14 mouse cellular contexts compared by ENCODE assay signal in genomic region chr17:47889727-47890126, GRCm38 (mm10). TPM values are rescaled to one million over a fixed set of nuclear protein-coding genes. Genes with fewer than 3 reads are reported as not detected.
DNase-seq lines count a peak whose midpoint lies in the region; ATAC-seq and TF ChIP-seq lines count a peak whose summit lies in the region.
"Had no signal": no experiment of that assay in that cellular context is flagged by ENCODE, and none has a peak within 500 bp of the region (broad histone marks: within the 10 kb centered on the region; RNA-seq: fewer than 3 reads in every experiment).

No protein-coding gene starts in this region.

- intact Hi-C loops in left cerebral cortex, adult 2 months (cut with DNase I) = no loop called here

- WGBS in hindbrain, embryonic 12.5 days = 70% methylated on average over 7 of the region's 7 CpGs
- 73% methylated on average over 7 of the region's 7 CpGs for WGBS in hindbrain, embryonic 14.5 days
- 62% methylated on average over 7 of the region's 7 CpGs for WGBS in forebrain, embryonic 14.5 days
- WGBS in liver, embryonic 16.5 days (ENCODE audit: insufficient replicate concordance) = 57% methylated on average over 7 of the region's 7 CpGs

- H3K9me3 ChIP-seq in hindbrain, embryonic 12.5 days (replicated peaks) = no peaks in the 10 kb centered on the region
- H3K9me3 ChIP-seq in hindbrain, embryonic 14.5 days (ENCODE audit: control insufficient read depth, low read length) = no peaks in the 10 kb centered on the region
- no peaks in the 10 kb centered on the region for H3K9me3 ChIP-seq in forebrain, embryonic 14.5 days (replicated peaks; ENCODE audit: control insufficient read depth, low read length)
- no peaks in the 10 kb centered on the region for H3K9me3 ChIP-seq in liver, embryonic 16.5 days (replicated peaks; ENCODE audit: control insufficient read depth, low read length)
- H3K9me3 ChIP-seq: neural tube, embryonic 15.5 days had no signal

- DNase-seq in hindbrain, embryonic 14.5 days (ENCODE audit: low spot score) = no peak
- no peak for DNase-seq in forebrain, embryonic 14.5 days (ENCODE audit: low spot score)
- DNase-seq in lung, postnatal 36 days = peak; percentile 80
- no peak for DNase-seq in spleen, adult 18-20 months
- DNase-seq in kidney, adult 18-20 months = no peak
- no peak for DNase-seq in left cerebral cortex, adult 2 months (ENCODE audit: extremely low spot score in 1 of 2, low spot score in 2 of 2)
- DNase-seq: cerebellum, adult 9-10 months; kidney, postnatal 14 days; right cerebral cortex, adult 18-20 months; thymus, postnatal 25 days had no signal

- H3K27me3 ChIP-seq in hindbrain, embryonic 12.5 days = no peaks in the 10 kb centered on the region
- 0 out of 2 replicates have a peak, but pooled peaks cover 4% of the 10 kb centered on the region for H3K27me3 ChIP-seq in hindbrain, embryonic 14.5 days (ENCODE audit: control insufficient read depth, insufficient read depth, low read length)
- H3K27me3 ChIP-seq in forebrain, embryonic 14.5 days (replicated peaks; ENCODE audit: control insufficient read depth, insufficient read depth, low read length) = no peaks in the 10 kb centered on the region
- no peaks in the 10 kb centered on the region for H3K27me3 ChIP-seq in liver, embryonic 16.5 days (ENCODE audit: control insufficient read depth, insufficient read depth, low read depth, low read length)

- H3K9ac ChIP-seq in hindbrain, embryonic 12.5 days = no peak overlapping the region
- H3K9ac ChIP-seq in hindbrain, embryonic 14.5 days = no peak overlapping the region
- no peak overlapping the region for H3K9ac ChIP-seq in forebrain, embryonic 14.5 days (ENCODE audit: low read length)
- no peak overlapping the region for H3K9ac ChIP-seq in liver, embryonic 16.5 days (ENCODE audit: low read depth, low read length)
- H3K9ac ChIP-seq: neural tube, embryonic 15.5 days had no signal

- H3K36me3 ChIP-seq in hindbrain, embryonic 12.5 days = peaks cover 22% of the 10 kb centered on the region
- no peaks in the 10 kb centered on the region for H3K36me3 ChIP-seq in hindbrain, embryonic 14.5 days (replicated peaks; ENCODE audit: control insufficient read depth, insufficient read depth)
- peaks cover 12% of the 10 kb centered on the region for H3K36me3 ChIP-seq in forebrain, embryonic 14.5 days (ENCODE audit: control insufficient read depth, insufficient read depth, low read length)
- no peaks in the 10 kb centered on the region for H3K36me3 ChIP-seq in liver, embryonic 16.5 days (ENCODE audit: control insufficient read depth, insufficient read depth)
- H3K36me3 ChIP-seq: neural tube, embryonic 15.5 days had no signal

- H3K4me1 ChIP-seq in hindbrain, embryonic 12.5 days = peaks cover 54% of the 10 kb centered on the region
- peaks cover 10% of the 10 kb centered on the region for H3K4me1 ChIP-seq in hindbrain, embryonic 14.5 days (replicated peaks; ENCODE audit: control insufficient read depth, insufficient read depth, low read length)
- H3K4me1 ChIP-seq in forebrain, embryonic 14.5 days (ENCODE audit: control insufficient read depth, insufficient read depth, low read length) = peaks cover 23% of the 10 kb centered on the region
- H3K4me1 ChIP-seq in liver, embryonic 16.5 days (ENCODE audit: control insufficient read depth, low read depth, low read length) = peaks cover 14% of the 10 kb centered on the region

- no peak overlapping the region for H3K4me3 ChIP-seq in hindbrain, embryonic 12.5 days
- H3K4me3 ChIP-seq in hindbrain, embryonic 14.5 days (replicated peaks; ENCODE audit: low read length) = no peak overlapping the region
- no peak overlapping the region for H3K4me3 ChIP-seq in forebrain, embryonic 14.5 days (ENCODE audit: low read depth, low read length)
- H3K4me3 ChIP-seq in liver, embryonic 16.5 days (ENCODE audit: low read depth, low read length) = no peak overlapping the region
- H3K4me3 ChIP-seq in left cerebral cortex, adult 2 months = no peak overlapping the region
- H3K4me3 ChIP-seq: neural tube, embryonic 15.5 days had no signal

- no peak for TF ChIP-seq CTCF in left cerebral cortex, adult 2 months (IDR thresholded peaks at IDR 0.05)

- H3K4me2 ChIP-seq in hindbrain, embryonic 12.5 days (replicated peaks) = no peak overlapping the region
- H3K4me2 ChIP-seq in hindbrain, embryonic 14.5 days (replicated peaks) = no peak overlapping the region
- H3K4me2 ChIP-seq in forebrain, embryonic 14.5 days (ENCODE audit: low read length) = no peak overlapping the region
- no peak overlapping the region for H3K4me2 ChIP-seq in liver, embryonic 16.5 days (ENCODE audit: low read depth, low read length)
- H3K4me2 ChIP-seq: neural tube, embryonic 15.5 days had no signal

- no peak for ATAC-seq in hindbrain, embryonic 12.5 days (ENCODE audit: low FRiP score)
- no peak for ATAC-seq in hindbrain, embryonic 14.5 days (ENCODE audit: low FRiP score)
- no peak for ATAC-seq in forebrain, embryonic 14.5 days
- peak; percentile 72 for ATAC-seq in liver, embryonic 16.5 days (ENCODE audit: low read depth)

- peak overlapping the region; percentile 12; the same call in 1 of the 2 replicates for H3K27ac ChIP-seq in hindbrain, embryonic 12.5 days
- H3K27ac ChIP-seq in hindbrain, embryonic 14.5 days = no peak overlapping the region
- 0 out of 2 replicates have a peak overlapping the region, but pooled peaks have one; percentile 5 for H3K27ac ChIP-seq in forebrain, embryonic 14.5 days (ENCODE audit: low read depth, low read length)
- peak overlapping the region; percentile 29; the same call in 1 of the 2 replicates for H3K27ac ChIP-seq in liver, embryonic 16.5 days (ENCODE audit: low read length)
- H3K27ac ChIP-seq in left cerebral cortex, adult 2 months = no peak overlapping the region
- H3K27ac ChIP-seq: neural tube, embryonic 15.5 days had no signal

RNA-seq across cellular contexts. Expression of gene Foxp4, which starts 34.7 kb away (rescaled TPM):
- 40.6 and 41.7 TPM in 2 replicates for polyA plus RNA-seq in hindbrain, embryonic 12.5 days (2016; fragmentation: Nextera tagmentation; extraction: Ambion mirVana)
- 34.3 and 35.1 TPM in 2 replicates for polyA plus RNA-seq in hindbrain, embryonic 14.5 days (2014; fragmentation: Nextera tagmentation; extraction: Ambion mirVana)
- polyA plus RNA-seq in forebrain, embryonic 14.5 days (2014; fragmentation: Nextera tagmentation; extraction: Ambion mirVana) = 20.3 and 29.9 TPM in 2 replicates
- polyA plus RNA-seq in liver, embryonic 16.5 days (2015; fragmentation: Nextera tagmentation; extraction: Ambion mirVana) = 3.4 and 4.0 TPM in 2 replicates
- 10 to 100 TPM; 43.1 to 50.6 TPM for total RNA-seq in left cerebral cortex, adult 2 months (2021)

RNA-seq across cellular contexts. Expression of gene Mdfi, which starts 55.2 kb away (rescaled TPM):
- 15.0 and 20.9 TPM in 2 replicates for polyA plus RNA-seq in hindbrain, embryonic 12.5 days (2016; fragmentation: Nextera tagmentation; extraction: Ambion mirVana)
- 7.5 and 7.7 TPM in 2 replicates for polyA plus RNA-seq in hindbrain, embryonic 14.5 days (2014; fragmentation: Nextera tagmentation; extraction: Ambion mirVana)
- 10.4 and 12.4 TPM in 2 replicates for polyA plus RNA-seq in forebrain, embryonic 14.5 days (2014; fragmentation: Nextera tagmentation; extraction: Ambion mirVana)
- 0.47 and 0.84 TPM in 2 replicates for polyA plus RNA-seq in liver, embryonic 16.5 days (2015; fragmentation: Nextera tagmentation; extraction: Ambion mirVana)
- under 1 TPM in 1 of 2 experiments, not detected in 1; 0.48 TPM for total RNA-seq in left cerebral cortex, adult 2 months (2021)
- total RNA-seq: monocyte, adult 5-6 weeks had no signal

Comparison
In these comparisons a context has a peak if more than half of its experiments do, and no peak if none do; other contexts are left out.
1. H3K27ac ChIP-seq: peak in hindbrain, embryonic 12.5 days (single experiment), forebrain, embryonic 14.5 days (single experiment) and liver, embryonic 16.5 days (single experiment); none in hindbrain, embryonic 14.5 days (single experiment) and left cerebral cortex, adult 2 months (single experiment).